Mouse (Mus musculus): Measurements from ENCODE around the gene Fxyd1.

- TF ChIP-seq ZC3H11A (IDR thresholded peaks at IDR 0.05; ENCODE audit: borderline replicate concordance, low read depth, low read length) = no peak
- TF ChIP-seq HCFC1 (IDR thresholded peaks at IDR 0.05; ENCODE audit: borderline replicate concordance, insufficient read depth, low read length) = no peak
Observed at GRCm38 (mm10) chr7:31054661-31055320, 2.2 kb downstream of the Fxyd1 start.
